Mouse (Mus musculus): ENCODE measurements around the gene Acvr1b. TPM values are rescaled to one million over a fixed set of nuclear protein-coding genes. Genes with fewer than 3 reads are reported as not detected.

Gene Acvr1b
- polyA plus RNA-seq, 2 experiments from 2014 or later: 3.5 to 3.6 TPM

GRCm38 (mm10) chr15:101230995-101231647, 57.3 kb downstream of the Acvr1b start:
- ATAC-seq: no peak

- ATAC-seq: no peak
These were observed 57.8 kb downstream of the Acvr1b start for GRCm38 (mm10) chr15:101231648-101232180.

- no peak for ATAC-seq
These were observed 58.7 kb downstream of the Acvr1b start for GRCm38 (mm10) chr15:101232607-101233006.

GRCm38 (mm10) chr15:101233183-101233582, 59.3 kb downstream of the Acvr1b start:
- no peak for ATAC-seq

- no peak for ATAC-seq
These were observed 59.9 kb downstream of the Acvr1b start for GRCm38 (mm10) chr15:101233641-101234275.

- no peak for ATAC-seq
These were observed 60.9 kb downstream of the Acvr1b start for GRCm38 (mm10) chr15:101234611-101235341.

- ATAC-seq: no peak
These were observed 61.5 kb downstream of the Acvr1b start for GRCm38 (mm10) chr15:101235342-101235698.

GRCm38 (mm10) chr15:101235728-101236327, 62.0 kb downstream of the Acvr1b start:
- no peak for ATAC-seq

GRCm38 (mm10) chr15:101236878-101237277, 63.0 kb downstream of the Acvr1b start:
- ATAC-seq: peak; percentile 48

- peak; percentile 12 for ATAC-seq
These were observed 65.1 kb downstream of the Acvr1b start for GRCm38 (mm10) chr15:101238885-101239511.

GRCm38 (mm10) chr15:101239821-101240220, 66.0 kb downstream of the Acvr1b start:
- no peak for ATAC-seq

- ATAC-seq: peak; percentile 79
These were observed 66.9 kb downstream of the Acvr1b start for GRCm38 (mm10) chr15:101240799-101241204.

- ATAC-seq: no peak
These were observed 67.4 kb downstream of the Acvr1b start for GRCm38 (mm10) chr15:101241236-101241635.

- no peak for ATAC-seq
These were observed 68.0 kb downstream of the Acvr1b start for GRCm38 (mm10) chr15:101241853-101242252.

GRCm38 (mm10) chr15:101242645-101243044, 68.8 kb downstream of the Acvr1b start:
- no peak for ATAC-seq

- no peak for ATAC-seq
These were observed 70.1 kb downstream of the Acvr1b start for GRCm38 (mm10) chr15:101244012-101244411.

- ATAC-seq: peak; percentile 91
These were observed 72.6 kb downstream of the Acvr1b start for GRCm38 (mm10) chr15:101246231-101247154.

GRCm38 (mm10) chr15:101247155-101247498, 73.3 kb downstream of the Acvr1b start:
- ATAC-seq: peak; percentile 32

- no peak for ATAC-seq
These were observed 74.3 kb downstream of the Acvr1b start for GRCm38 (mm10) chr15:101248029-101248710.

GRCm38 (mm10) chr15:101250220-101250800, 76.4 kb downstream of the Acvr1b start:
- no peak for ATAC-seq
